Mouse (Mus musculus) spleen, adult 2 months (tissue): Measurements from ENCODE around the gene Nhsl2. TPM values are rescaled to one million over a fixed set of nuclear protein-coding genes. Genes with fewer than 3 reads are reported as not detected.
A peak's percentile ranks its signal among the peaks of the same experiment; 100 is the strongest.

Experiments
- DNase-seq, 2 experiments: peaks; one replicate each; pipeline versions ENCODE4 v3.0.0 to v3.0.0-alpha.2; 2012 to 2021; ENCODE audit warnings: low spot score in 2 of 2, low read depth in 1 of 2
- H3K27ac ChIP-seq: fragments of 200-500 bp; 2 replicates; pipeline ENCODE4 v1.5.1; 2012; ENCODE audit warnings: low read length, inconsistent platforms; ENCODE audit not compliant: insufficient read depth
- H3K27me3 ChIP-seq: fragments of 200-500 bp; 2 replicates; pipeline ENCODE4 v1.6.1; 2012; ENCODE audit warnings: mild to moderate bottlenecking, moderate library complexity, low read length, inconsistent platforms; ENCODE audit not compliant: control insufficient read depth, insufficient read depth
- H3K36me3 ChIP-seq: fragments of 200-500 bp; 2 replicates; pipeline ENCODE4 v1.6.1; 2012; ENCODE audit warnings: mild to moderate bottlenecking, low read length, inconsistent platforms; ENCODE audit not compliant: control insufficient read depth, insufficient read depth
- H3K4me1 ChIP-seq: fragments of 200-500 bp; 2 replicates; pipeline ENCODE4 v1.6.1; 2011; ENCODE audit warnings: inconsistent platforms; ENCODE audit not compliant: control insufficient read depth, insufficient read depth, insufficient read length
- H3K4me3 ChIP-seq: fragments of 200-500 bp; 2 replicates; pipeline ENCODE4 v1.5.1; 2011; ENCODE audit warnings: mild to moderate bottlenecking, inconsistent platforms; ENCODE audit not compliant: insufficient read depth, insufficient read length; ENCODE audit errors: extremely low read depth
- CTCF ChIP-seq: fragments of 200-500 bp; IDR thresholded peaks from 2 replicates; pipeline ENCODE4 v1.5.1; 2011; ENCODE audit warnings: mild to moderate bottlenecking, inconsistent platforms; ENCODE audit not compliant: insufficient read depth, insufficient read length, insufficient replicate concordance; ENCODE audit errors: extremely low read depth
- POLR2A ChIP-seq: fragments of 200-500 bp; IDR thresholded peaks from 2 replicates; pipeline ENCODE4 v1.6.1; 2011; ENCODE audit warnings: low read depth, low read length, inconsistent platforms
- WGBS: fragments of 180-500 bp; shearing (Covaris S2); methylation state at CpG from one replicate; pipeline ENCODE4 v1.1.7; 2018; 5-methylcytosine and 5-hydroxymethylcytosine counted together
- polyA plus RNA-seq: library from polyadenylated mRNA; depleted of rRNA; stranded (reverse); fragments of >200 nt; gene quantifications from 2 replicates; pipeline ENCODE4 v1.2.3, GENCODE M21; 2012

Gene Nhsl2
- polyA plus RNA-seq, 1 experiment = 1.2 TPM

GRCm38 (mm10) chrX:101980586-101980985 is 131.4 kb downstream of the Nhsl2 start:
- Histone ChIP-seq H3K27me3 (no peaks in the 10 kb centered on the region), H3K36me3 (no peaks in the 10 kb centered on the region), H3K27ac (no peak overlapping the region), H3K4me3 (no peak overlapping the region), H3K4me1 (no peaks in the 10 kb centered on the region)
- TF ChIP-seq CTCF = no peak
- no peak for TF ChIP-seq POLR2A
- WGBS = 92% methylated on average over 2 of the region's 2 CpGs
- DNase-seq = no peak

DNA sequence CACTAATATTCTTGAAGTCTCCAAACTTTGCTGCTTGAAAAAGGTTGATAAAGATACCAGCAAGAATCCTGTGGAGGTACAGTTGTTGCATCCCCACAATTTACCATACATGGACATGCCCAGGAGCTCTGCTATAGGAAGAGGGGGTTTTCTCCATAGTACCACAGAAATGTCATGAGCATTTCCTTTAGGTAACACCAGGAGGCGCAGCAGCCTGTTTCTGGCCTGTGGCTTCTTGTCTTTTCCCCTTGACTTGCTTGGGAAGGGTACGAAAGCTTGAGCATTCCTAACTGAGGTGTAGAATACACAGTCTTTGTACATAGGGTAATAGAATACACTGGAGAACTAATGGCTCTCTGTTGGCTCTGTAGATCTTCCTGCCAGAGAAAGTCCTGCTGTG is 132.3 kb downstream of the Nhsl2 start:
- TF ChIP-seq POLR2A (no peak), CTCF (peak; percentile 22; the same call in 1 of the 2 replicates)
- no peak for DNase-seq
- no peaks in the 10 kb centered on the region for H3K36me3 ChIP-seq
- no peak overlapping the region for H3K4me3 ChIP-seq
- H3K27me3 ChIP-seq = no peaks in the 10 kb centered on the region
- no peaks in the 10 kb centered on the region for H3K4me1 ChIP-seq
- H3K27ac ChIP-seq = no peak overlapping the region
- 34% methylated on average over 2 of the region's 2 CpGs for WGBS

DNA sequence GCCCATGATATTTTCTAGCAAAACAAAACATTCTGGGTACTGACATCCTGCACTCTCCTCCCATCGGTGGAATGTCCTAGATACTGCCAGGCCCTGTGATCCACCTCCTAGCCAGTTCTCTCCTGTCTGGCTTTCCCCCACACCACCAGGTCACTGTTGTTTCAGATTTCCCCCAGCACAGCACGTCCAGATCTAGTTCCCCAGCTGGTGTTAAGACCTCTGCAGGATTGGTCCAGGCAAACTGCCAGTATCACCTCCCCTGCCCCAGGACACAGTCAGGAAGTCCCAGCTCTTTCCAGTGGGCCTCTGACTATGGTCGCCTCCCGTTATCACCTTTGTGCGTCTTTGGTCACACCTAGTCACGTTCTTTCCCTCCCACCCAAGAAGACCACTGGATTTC is 134.5 kb downstream of the Nhsl2 start:
- Histone ChIP-seq H3K27ac (no peak overlapping the region), H3K4me1 (no peaks in the 10 kb centered on the region), H3K4me3 (no peak overlapping the region), H3K36me3 (no peaks in the 10 kb centered on the region), H3K27me3 (no peaks in the 10 kb centered on the region)
- TF ChIP-seq POLR2A (no peak), CTCF (no peak)
- DNase-seq = no peak
- 70% methylated on average over 6 of the region's 6 CpGs for WGBS

- Histone ChIP-seq H3K4me1 (no peaks in the 10 kb centered on the region), H3K27me3 (no peaks in the 10 kb centered on the region), H3K36me3 (no peaks in the 10 kb centered on the region), H3K27ac (no peak overlapping the region), H3K4me3 (no peak overlapping the region)
- WGBS = 82% methylated on average over 9 of the region's 9 CpGs
- TF ChIP-seq CTCF = no peak
- TF ChIP-seq POLR2A = no peak
- DNase-seq = no peak
Measured at GRCm38 (mm10) chrX:101986657-101987367, 137.6 kb downstream of the Nhsl2 start.

GRCm38 (mm10) chrX:101993841-101994571 is 144.8 kb downstream of the Nhsl2 start:
- Histone ChIP-seq H3K4me1 (no peaks in the 10 kb centered on the region), H3K4me3 (no peak overlapping the region), H3K27me3 (no peaks in the 10 kb centered on the region), H3K36me3 (no peaks in the 10 kb centered on the region), H3K27ac (no peak overlapping the region)
- 57% methylated on average over 12 of the region's 12 CpGs for WGBS
- no peak for DNase-seq
- no peak for TF ChIP-seq CTCF

GRCm38 (mm10) chrX:101996726-101997125 is 147.5 kb downstream of the Nhsl2 start:
- no peak for DNase-seq
- no peaks in the 10 kb centered on the region for H3K27me3 ChIP-seq
- 89% methylated on average over 2 of the region's 2 CpGs for WGBS

More at GRCm38 (mm10) chrX:101996726-101997125, 147.5 kb downstream of the Nhsl2 start:
- H3K27ac ChIP-seq = no peak overlapping the region
- no peaks in the 10 kb centered on the region for H3K36me3 ChIP-seq
- H3K4me3 ChIP-seq = no peak overlapping the region
- TF ChIP-seq CTCF = no peak
- no peak for TF ChIP-seq POLR2A
- no peaks in the 10 kb centered on the region for H3K4me1 ChIP-seq
